Mouse (Mus musculus): Measurements from ENCODE around the gene Sox5. TPM values are rescaled to one million over a fixed set of nuclear protein-coding genes. Genes with fewer than 3 reads are reported as not detected.

Gene Sox5
- polyA plus RNA-seq, 1 experiment from 2014 or later: 198 TPM

DNA sequence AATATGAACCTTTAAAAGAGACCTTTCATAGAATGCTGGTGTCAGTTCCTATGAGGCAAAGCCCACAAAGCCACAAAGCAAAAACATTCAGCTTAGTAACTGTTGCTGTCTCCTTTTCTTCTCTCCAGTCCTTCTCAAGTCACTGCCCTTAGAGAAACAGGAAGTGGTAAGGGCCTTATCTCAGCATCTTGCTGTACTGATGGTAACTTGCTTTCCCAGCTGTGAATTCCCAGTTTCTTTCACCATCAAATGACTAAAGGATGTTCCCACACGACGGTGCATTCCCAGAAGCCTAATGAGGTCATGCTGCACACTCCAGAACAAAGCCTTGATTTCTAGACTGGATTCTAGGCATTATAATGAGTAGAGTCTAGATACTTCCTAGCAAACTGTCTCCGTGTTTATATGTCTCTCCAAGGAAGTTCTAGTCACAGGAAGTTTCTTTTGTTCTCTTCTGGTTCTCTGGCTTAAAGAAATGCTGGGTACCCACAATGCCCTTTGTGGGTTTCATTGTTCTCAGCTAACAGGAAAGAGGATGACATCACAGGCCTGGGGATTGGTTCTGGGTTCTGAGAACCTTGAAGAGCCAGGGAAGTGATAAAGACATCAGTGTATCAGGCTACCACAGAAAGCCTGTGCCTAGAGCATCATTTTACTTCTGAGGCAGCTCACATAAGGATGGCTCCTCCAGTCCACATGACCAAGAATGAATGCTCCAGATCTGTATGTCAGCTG lies 111.2 kb downstream of the Sox5 start:
- H3K4me1 ChIP-seq: no peaks in the 10 kb centered on the region
- no peak overlapping the region for H3K27ac ChIP-seq
- no peak overlapping the region for H3K4me3 ChIP-seq
- WGBS: 48% methylated on average over 3 of the region's 3 CpGs
- H3K27me3 ChIP-seq: no peaks in the 10 kb centered on the region
- H3K36me3 ChIP-seq (ENCODE audit: poor library complexity, severe bottlenecking): no peaks in the 10 kb centered on the region
- H3K4me2 ChIP-seq: no peak overlapping the region
- ATAC-seq: no peak
- H3K9me3 ChIP-seq (replicated peaks): no peaks in the 10 kb centered on the region
- no peak overlapping the region for H3K9ac ChIP-seq

DNA sequence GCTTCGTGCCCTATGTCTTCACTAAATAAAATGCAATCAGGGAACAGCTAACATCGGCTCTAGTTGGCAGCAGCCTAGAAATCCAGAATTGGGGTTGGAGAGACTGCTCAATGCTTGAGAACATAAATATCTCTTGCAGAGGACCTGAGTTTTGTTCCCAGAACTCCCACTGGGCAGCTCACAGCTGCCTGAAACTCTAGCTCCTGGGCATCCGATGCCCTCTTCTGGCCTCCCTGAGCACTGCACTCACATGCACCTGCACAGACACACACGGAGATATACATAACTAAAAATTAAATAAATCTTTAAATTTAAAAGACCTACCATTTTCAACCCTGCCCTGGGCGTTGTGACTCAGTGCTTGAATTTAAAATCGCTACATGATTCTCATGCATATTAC lies 115.2 kb downstream of the Sox5 start:
- Histone ChIP-seq H3K9ac (no peak overlapping the region), H3K36me3 (ENCODE audit: poor library complexity, severe bottlenecking) (no peaks in the 10 kb centered on the region), H3K4me3 (no peak overlapping the region), H3K27ac (no peak overlapping the region), H3K9me3 (replicated peaks) (no peaks in the 10 kb centered on the region), H3K27me3 (no peaks in the 10 kb centered on the region), H3K4me1 (no peaks in the 10 kb centered on the region), H3K4me2 (no peak overlapping the region)
- WGBS: 94% methylated on average over 6 of the region's 6 CpGs
- ATAC-seq: no peak

DNA sequence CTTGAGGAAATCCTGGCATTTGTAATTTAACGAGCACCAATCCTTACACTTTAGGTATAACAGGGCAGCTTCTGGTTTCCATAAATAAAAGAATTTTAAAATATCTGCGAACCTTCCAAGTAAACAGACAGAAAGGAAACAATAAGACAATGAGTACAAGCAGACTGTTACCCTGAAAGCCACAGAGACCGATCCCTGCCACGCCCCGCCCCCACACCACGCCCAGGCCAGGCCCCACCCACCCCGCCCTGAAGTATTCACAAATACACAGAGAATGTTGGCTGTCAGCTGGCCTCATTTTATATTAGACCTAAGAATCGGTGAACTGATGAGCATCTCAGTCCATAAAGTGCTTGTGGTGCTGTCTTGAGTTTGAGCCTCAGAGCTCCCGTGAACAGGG lies 117.0 kb downstream of the Sox5 start:
- Histone ChIP-seq H3K4me2 (no peak overlapping the region), H3K4me1 (no peaks in the 10 kb centered on the region), H3K27ac (no peak overlapping the region), H3K9me3 (replicated peaks) (no peaks in the 10 kb centered on the region), H3K36me3 (ENCODE audit: poor library complexity, severe bottlenecking) (no peaks in the 10 kb centered on the region), H3K4me3 (no peak overlapping the region), H3K9ac (no peak overlapping the region), H3K27me3 (no peaks in the 10 kb centered on the region)
- ATAC-seq: no peak
- 73% methylated on average over 9 of the region's 9 CpGs for WGBS

- WGBS: 82% methylated on average over 4 of the region's 4 CpGs
- H3K27me3 ChIP-seq: no peaks in the 10 kb centered on the region
- H3K9ac ChIP-seq: no peak overlapping the region
- no peaks in the 10 kb centered on the region for H3K36me3 ChIP-seq (ENCODE audit: poor library complexity, severe bottlenecking)
- H3K27ac ChIP-seq: no peak overlapping the region
- ATAC-seq: no peak
- no peak overlapping the region for H3K4me3 ChIP-seq
- H3K9me3 ChIP-seq (replicated peaks): no peaks in the 10 kb centered on the region
- H3K4me1 ChIP-seq: no peaks in the 10 kb centered on the region
- H3K4me2 ChIP-seq: no peak overlapping the region
These were observed 118.2 kb downstream of the Sox5 start for GRCm38 (mm10) chr6:144663516-144664074.

- ATAC-seq: no peak
- Histone ChIP-seq H3K9me3 (replicated peaks) (no peaks in the 10 kb centered on the region), H3K4me3 (no peak overlapping the region), H3K4me2 (no peak overlapping the region), H3K9ac (no peak overlapping the region), H3K27me3 (no peaks in the 10 kb centered on the region), H3K27ac (no peak overlapping the region), H3K36me3 (ENCODE audit: poor library complexity, severe bottlenecking) (no peaks in the 10 kb centered on the region), H3K4me1 (no peaks in the 10 kb centered on the region)
- 75% methylated on average over 10 of the region's 10 CpGs for WGBS
These were observed 122.4 kb downstream of the Sox5 start for GRCm38 (mm10) chr6:144659115-144660108.

GRCm38 (mm10) chr6:144652876-144653275 lies 128.9 kb downstream of the Sox5 start:
- no peak for ATAC-seq
- Histone ChIP-seq H3K4me2 (no peak overlapping the region), H3K27me3 (no peaks in the 10 kb centered on the region), H3K4me1 (no peaks in the 10 kb centered on the region), H3K4me3 (no peak overlapping the region), H3K9ac (no peak overlapping the region), H3K27ac (no peak overlapping the region), H3K36me3 (ENCODE audit: poor library complexity, severe bottlenecking) (no peaks in the 10 kb centered on the region), H3K9me3 (replicated peaks) (no peaks in the 10 kb centered on the region)
- 75% methylated on average over 5 of the region's 5 CpGs for whole genome bisulfite sequencing

DNA sequence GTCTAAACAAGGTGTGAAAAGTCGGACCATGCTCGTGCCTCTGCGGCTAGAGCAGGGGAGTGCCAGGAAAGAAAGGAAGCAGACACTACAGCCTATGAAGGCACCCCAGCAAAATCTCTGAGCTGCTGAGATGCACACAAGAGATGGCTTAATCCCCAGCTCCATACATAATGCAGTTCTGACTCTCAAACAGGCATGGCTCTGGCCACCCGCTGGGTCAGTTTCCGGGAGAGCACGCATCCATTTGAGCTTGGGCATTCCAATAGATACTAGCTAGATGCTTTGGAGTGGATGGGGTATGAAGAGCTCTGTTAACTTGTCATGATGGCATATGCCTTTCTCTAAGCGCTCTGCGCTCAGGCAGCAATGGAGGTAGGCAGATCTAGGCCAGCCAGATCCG lies 132.9 kb downstream of the Sox5 start:
- no peak overlapping the region for H3K27ac ChIP-seq
- no peaks in the 10 kb centered on the region for H3K27me3 ChIP-seq
- no peaks in the 10 kb centered on the region for H3K4me1 ChIP-seq
- no peak for ATAC-seq
- H3K9me3 ChIP-seq (replicated peaks): no peaks in the 10 kb centered on the region
- H3K4me2 ChIP-seq: no peak overlapping the region
- 60% methylated on average over 9 of the region's 9 CpGs for WGBS
- no peaks in the 10 kb centered on the region for H3K36me3 ChIP-seq (ENCODE audit: poor library complexity, severe bottlenecking)
- H3K4me3 ChIP-seq: no peak overlapping the region
- no peak overlapping the region for H3K9ac ChIP-seq

DNA sequence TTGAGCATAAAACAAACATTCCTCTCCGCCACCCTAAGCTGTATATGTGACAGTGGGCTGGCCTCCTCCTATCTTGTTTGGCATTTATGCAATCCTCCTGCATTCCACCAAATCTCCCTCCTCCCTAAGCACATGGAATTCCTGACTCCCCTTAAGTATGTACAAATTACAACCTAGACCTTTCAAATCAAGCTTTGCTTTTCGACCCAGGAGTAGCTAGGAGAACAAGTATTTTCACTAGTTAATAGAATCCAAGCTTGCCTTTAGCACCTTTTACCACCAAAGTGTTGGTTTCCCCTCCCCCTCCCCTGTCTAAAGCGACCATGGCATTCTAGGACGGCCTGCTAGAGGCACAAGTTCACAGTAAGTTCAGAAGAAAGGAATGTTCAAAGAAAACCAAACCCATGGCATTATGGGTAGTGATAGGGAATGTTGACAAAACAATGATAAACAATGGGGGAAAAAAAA lies 133.6 kb downstream of the Sox5 start:
- Histone ChIP-seq H3K4me3 (no peak overlapping the region), H3K4me2 (no peak overlapping the region), H3K27ac (no peak overlapping the region), H3K4me1 (no peaks in the 10 kb centered on the region), H3K9me3 (replicated peaks) (no peaks in the 10 kb centered on the region), H3K9ac (no peak overlapping the region), H3K36me3 (ENCODE audit: poor library complexity, severe bottlenecking) (no peaks in the 10 kb centered on the region), H3K27me3 (no peaks in the 10 kb centered on the region)
- 43% methylated on average over 4 of the region's 4 CpGs for WGBS
- no peak for ATAC-seq

GRCm38 (mm10) chr6:144646331-144646730 lies 135.4 kb downstream of the Sox5 start:
- H3K4me3 ChIP-seq: no peak overlapping the region
- WGBS: 91% methylated on average over 3 of the region's 3 CpGs
- H3K27ac ChIP-seq: no peak overlapping the region
- no peaks in the 10 kb centered on the region for H3K9me3 ChIP-seq (replicated peaks)
- H3K36me3 ChIP-seq (ENCODE audit: poor library complexity, severe bottlenecking): no peaks in the 10 kb centered on the region
- H3K4me1 ChIP-seq: no peaks in the 10 kb centered on the region
- no peaks in the 10 kb centered on the region for H3K27me3 ChIP-seq
- ATAC-seq: no peak
- H3K4me2 ChIP-seq: no peak overlapping the region
- no peak overlapping the region for H3K9ac ChIP-seq

- Histone ChIP-seq H3K4me3 (no peak overlapping the region), H3K4me2 (no peak overlapping the region), H3K36me3 (ENCODE audit: poor library complexity, severe bottlenecking) (no peaks in the 10 kb centered on the region), H3K9ac (no peak overlapping the region), H3K27me3 (no peaks in the 10 kb centered on the region), H3K4me1 (no peaks in the 10 kb centered on the region), H3K9me3 (replicated peaks) (no peaks in the 10 kb centered on the region), H3K27ac (no peak overlapping the region)
- WGBS: 96% methylated on average over 4 of the region's 4 CpGs
- no peak for ATAC-seq
These were observed 136.0 kb downstream of the Sox5 start for GRCm38 (mm10) chr6:144645796-144646195.

DNA sequence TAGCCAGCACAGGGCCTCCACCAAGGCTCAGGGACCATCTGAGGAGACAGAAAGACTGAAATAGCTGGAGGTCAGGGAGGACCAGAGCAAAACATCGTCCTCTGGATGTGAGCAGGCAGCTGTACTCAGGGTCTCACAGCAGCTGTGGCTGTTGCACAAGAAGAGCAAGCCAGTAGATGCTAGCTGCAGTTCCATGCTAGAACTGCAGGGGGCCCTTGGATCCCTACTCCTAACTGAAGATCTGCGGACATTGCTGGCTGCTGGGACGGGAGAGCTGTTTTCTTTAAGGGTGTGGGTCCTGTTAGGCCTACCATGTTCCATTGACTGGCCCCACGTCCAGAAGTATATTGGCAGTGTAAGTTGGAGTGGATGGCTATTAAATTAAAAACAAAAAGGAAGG lies 137.1 kb downstream of the Sox5 start:
- H3K27ac ChIP-seq: no peak overlapping the region
- no peaks in the 10 kb centered on the region for H3K27me3 ChIP-seq
- H3K4me2 ChIP-seq: no peak overlapping the region
- ATAC-seq: no peak
- no peaks in the 10 kb centered on the region for H3K36me3 ChIP-seq (ENCODE audit: poor library complexity, severe bottlenecking)
- H3K9ac ChIP-seq: no peak overlapping the region
- peaks cover under 1% of the 10 kb centered on the region; the same call in 1 of the 2 replicates for H3K4me1 ChIP-seq
- WGBS: 74% methylated on average over 4 of the region's 4 CpGs
- H3K4me3 ChIP-seq: no peak overlapping the region
- H3K9me3 ChIP-seq (replicated peaks): no peaks in the 10 kb centered on the region

- Histone ChIP-seq H3K27me3 (no peaks in the 10 kb centered on the region), H3K4me3 (no peak overlapping the region), H3K27ac (no peak overlapping the region), H3K9me3 (replicated peaks) (no peaks in the 10 kb centered on the region), H3K4me2 (no peak overlapping the region), H3K4me1 (peaks cover 11% of the 10 kb centered on the region), H3K36me3 (ENCODE audit: poor library complexity, severe bottlenecking) (no peaks in the 10 kb centered on the region), H3K9ac (no peak overlapping the region)
- ATAC-seq: no peak
- 89% methylated on average over 5 of the region's 5 CpGs for WGBS
These were observed 138.2 kb downstream of the Sox5 start for GRCm38 (mm10) chr6:144643601-144644000.

Measured in forebrain, embryonic 13.5 days (tissue).